ENCODE assay signal across 17 mouse cellular contexts in the genomic region with DNA sequence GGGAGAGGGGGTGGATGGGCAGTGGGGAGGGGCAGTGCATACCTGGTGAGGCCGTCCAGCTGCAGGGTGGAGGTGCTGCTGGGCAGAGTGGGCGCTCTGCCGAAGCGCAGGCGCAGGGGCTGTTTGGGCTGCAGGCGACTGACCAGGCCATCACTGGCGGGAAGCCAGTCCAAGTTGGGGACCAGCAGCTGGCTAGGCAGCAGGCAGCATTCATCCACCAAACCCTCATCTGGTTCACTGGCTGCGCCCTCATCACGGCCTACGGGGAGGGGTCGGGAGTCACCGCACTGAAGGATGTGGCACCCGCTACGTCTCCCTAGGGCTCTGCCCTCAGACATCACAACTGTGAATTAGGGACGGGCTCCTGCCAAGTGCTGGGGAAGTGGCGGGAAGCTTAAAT. TPM values are rescaled to one million over a fixed set of nuclear protein-coding genes. Genes with fewer than 3 reads are reported as not detected.
"Had no signal": no experiment of that assay in that cellular context is flagged by ENCODE, and none has a peak within 500 bp of the region (broad histone marks: within the 10 kb centered on the region; RNA-seq: fewer than 3 reads in every experiment).

No protein-coding gene starts in this region.

- H3K4me3 ChIP-seq: layer of hippocampus, adult 2 months; liver, embryonic 13.5 days; midbrain, embryonic 13.5 days; neural tube, embryonic 15.5 days had no signal

- DNase-seq: kidney, adult 8-10 months; liver; liver, embryonic 13.5 days; liver, postnatal 0 days; retina, postnatal 1 day; right cerebral cortex, postnatal 4 days; spleen, adult 18-20 months; thymus, adult 18-20 months; thymus, postnatal 14 days had no signal

- H3K27ac ChIP-seq: kidney, postnatal 0 days; layer of hippocampus, adult 2 months; midbrain, embryonic 13.5 days; neural tube, embryonic 15.5 days had no signal

RNA-seq across cellular contexts. Expression of gene Cfd, which starts 5.7 kb away (rescaled TPM):
- total RNA-seq: layer of hippocampus, adult 2 months; layer of hippocampus, postnatal 10 days; left cerebral cortex, postnatal 10 days; midbrain, postnatal 0 days had no signal

RNA-seq across cellular contexts. Expression of gene Elane, which starts 10.3 kb away (rescaled TPM):
- total RNA-seq: layer of hippocampus, adult 2 months; layer of hippocampus, postnatal 10 days; left cerebral cortex, postnatal 10 days; midbrain, postnatal 0 days had no signal

RNA-seq across cellular contexts. Expression of gene Gm26602, which starts 14.3 kb away (rescaled TPM):
- total RNA-seq: layer of hippocampus, adult 2 months; layer of hippocampus, postnatal 10 days; left cerebral cortex, postnatal 10 days; megakaryocyte progenitor cell, adult 5-6 weeks; midbrain, postnatal 0 days had no signal
